Mouse (Mus musculus) cortical plate, adult 2 months (tissue): Measurements from ENCODE around the gene Naglu. TPM values are rescaled to one million over a fixed set of nuclear protein-coding genes. Genes with fewer than 3 reads are reported as not detected.
A peak's percentile ranks its signal among the peaks of the same experiment; 100 is the strongest.

Experiments used
- H3K27ac ChIP-seq: fragments of 200-500 bp; 2 replicates; pipeline ENCODE4 v1.5.1; 2012; ENCODE audit warnings: low read length, control low read depth, inconsistent platforms; ENCODE audit not compliant: insufficient read depth
- H3K4me1 ChIP-seq: fragments of 200-500 bp; 2 replicates; pipeline ENCODE4 v1.6.1; 2011; ENCODE audit warnings: low read length; ENCODE audit not compliant: control insufficient read depth, insufficient read depth
- H3K4me3 ChIP-seq: fragments of 200-500 bp; 2 replicates; pipeline ENCODE4 v1.5.1; 2011; ENCODE audit warnings: mild to moderate bottlenecking, low read length, control low read depth; ENCODE audit not compliant: insufficient read depth
- CTCF ChIP-seq: fragments of 200-500 bp; IDR thresholded peaks from 2 replicates; pipeline ENCODE4 v1.5.1; 2011; ENCODE audit warnings: mild to moderate bottlenecking, control low read depth, low read length; ENCODE audit not compliant: insufficient read depth; ENCODE audit errors: extremely low read depth
- POLR2A ChIP-seq: fragments of 200-500 bp; IDR thresholded peaks from 2 replicates; pipeline ENCODE4 v1.6.1; 2011; ENCODE audit warnings: mild to moderate bottlenecking, low read length, control low read depth; ENCODE audit not compliant: insufficient read depth; ENCODE audit errors: extremely low read depth
- polyA plus RNA-seq: library from polyadenylated mRNA; depleted of rRNA; stranded (reverse); fragments of >200 nt; gene quantifications from 2 replicates; pipeline ENCODE4 v1.2.3, GENCODE M21; 2012

The Naglu gene
- polyA plus RNA-seq, 1 experiment, result 10.3 TPM

DNA sequence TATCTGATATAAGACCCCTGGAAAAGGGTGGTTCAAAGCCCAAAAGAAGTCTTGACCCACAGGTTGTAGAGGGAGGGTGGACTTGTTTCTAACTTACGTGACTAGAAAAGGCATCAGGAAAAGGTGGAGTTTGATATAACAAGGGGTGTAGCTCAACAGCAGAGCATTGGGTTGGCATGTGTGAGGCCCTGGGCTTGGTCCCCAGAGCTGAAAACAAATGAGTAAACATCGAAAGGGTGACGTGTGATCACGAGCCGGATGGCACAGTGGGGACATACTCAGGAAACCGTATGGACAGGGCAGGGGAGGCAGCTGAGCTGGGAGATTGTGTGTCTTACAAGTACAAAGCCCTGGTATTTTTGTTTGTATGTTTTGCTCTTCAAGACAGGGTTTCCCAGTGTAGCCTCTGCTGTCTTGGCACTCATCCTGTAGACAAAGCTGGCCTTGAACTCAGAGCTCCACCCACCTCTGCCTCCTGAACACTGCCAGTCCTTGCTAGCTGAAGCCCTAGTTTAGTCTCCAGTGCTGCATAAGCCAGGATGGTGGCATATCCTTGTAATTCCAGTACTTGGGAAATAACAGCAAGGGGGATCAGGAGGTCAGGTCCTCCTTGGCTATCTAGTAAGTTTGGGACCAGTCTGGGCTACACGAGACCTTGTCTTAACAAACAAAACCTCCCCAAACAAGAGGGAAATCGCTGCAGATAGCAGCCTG lies 35.0 kb upstream of the Naglu start:
- TF ChIP-seq POLR2A, result no peak
- Histone ChIP-seq H3K27ac (0 out of 2 replicates have a peak overlapping the region, but pooled peaks have one; percentile 22), H3K4me1 (peaks cover 4% of the 10 kb centered on the region; the same call in 1 of the 2 replicates), H3K4me3 (no peak overlapping the region)

GRCm38 (mm10) chr11:101035328-101035695 lies 34.5 kb upstream of the Naglu start:
- H3K27ac ChIP-seq, result 0 out of 2 replicates have a peak overlapping the region, but pooled peaks have one; percentile 22
- H3K4me3 ChIP-seq, result no peak overlapping the region
- TF ChIP-seq POLR2A, result no peak
- no peak for TF ChIP-seq CTCF
- H3K4me1 ChIP-seq, result peaks cover 1% of the 10 kb centered on the region; the same call in 1 of the 2 replicates

GRCm38 (mm10) chr11:101037795-101038194 lies 32.0 kb upstream of the Naglu start:
- no peak overlapping the region for H3K4me3 ChIP-seq
- H3K4me1 ChIP-seq, result no peaks in the 10 kb centered on the region
- H3K27ac ChIP-seq, result no peak overlapping the region
- TF ChIP-seq CTCF, result no peak
- no peak for TF ChIP-seq POLR2A

DNA sequence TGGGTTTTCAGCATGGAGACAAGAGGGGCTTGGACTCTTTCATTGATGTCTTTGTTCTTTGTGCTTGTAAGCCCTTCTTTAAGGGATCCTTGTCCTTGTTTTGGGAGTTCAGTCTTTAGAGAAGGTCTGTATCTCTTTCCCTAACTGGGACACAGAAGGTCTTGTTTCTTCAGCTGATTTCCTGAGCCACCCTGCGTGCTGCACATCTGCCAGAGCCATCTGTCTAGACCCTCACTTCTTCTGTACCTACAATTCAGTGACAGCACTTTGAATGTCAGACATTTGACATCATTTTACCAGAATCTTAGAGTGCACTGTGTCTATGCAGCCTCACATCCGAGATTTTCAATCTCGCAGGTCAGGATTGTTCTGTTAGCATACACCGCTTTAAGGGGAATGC lies 24.0 kb upstream of the Naglu start:
- peaks cover 10% of the 10 kb centered on the region for H3K4me1 ChIP-seq
- no peak overlapping the region for H3K4me3 ChIP-seq
- no peak overlapping the region for H3K27ac ChIP-seq
- TF ChIP-seq POLR2A (no peak), CTCF (no peak)

DNA sequence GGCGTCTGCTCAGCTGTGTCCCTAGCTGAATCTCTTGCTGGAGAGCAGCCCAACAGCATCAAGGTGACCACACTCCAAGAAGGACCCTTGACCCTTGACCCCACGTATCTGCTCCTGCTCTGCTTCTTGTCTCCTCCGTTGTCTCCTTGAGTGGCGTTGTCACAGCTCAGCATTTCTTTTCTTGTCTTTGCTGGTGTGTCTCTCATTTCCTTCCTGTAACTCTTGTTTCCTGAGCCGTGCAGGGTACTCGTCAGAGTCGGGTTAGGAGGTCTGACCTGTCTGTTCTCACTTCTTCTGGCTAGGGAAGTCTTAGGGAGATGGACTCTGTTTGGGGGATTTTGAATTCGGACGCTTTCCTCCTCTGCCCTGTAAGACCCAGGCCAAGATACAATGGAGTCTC lies 23.4 kb upstream of the Naglu start:
- no peak overlapping the region for H3K27ac ChIP-seq
- no peak overlapping the region for H3K4me3 ChIP-seq
- peaks cover 12% of the 10 kb centered on the region for H3K4me1 ChIP-seq
- no peak for TF ChIP-seq CTCF
- TF ChIP-seq POLR2A, result no peak

DNA sequence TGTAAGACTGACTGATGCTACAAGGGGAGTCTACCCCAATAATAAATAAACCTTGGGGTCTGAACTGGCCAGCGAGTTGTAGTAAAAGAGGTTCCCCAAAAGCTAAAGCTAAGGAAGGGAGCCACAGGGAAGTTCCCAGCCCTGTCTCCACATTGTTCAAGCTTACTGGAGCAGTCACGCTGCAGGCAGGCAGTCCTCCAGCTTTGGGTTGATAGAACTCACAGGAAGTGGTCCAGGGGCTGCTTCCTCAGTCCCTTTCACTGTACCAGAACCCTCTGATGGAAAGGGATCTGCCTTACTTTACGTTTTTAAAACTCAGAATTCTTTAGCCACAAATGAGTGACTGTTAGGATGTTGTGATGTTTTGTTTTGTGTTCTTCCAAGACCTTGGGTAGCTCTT lies 22.3 kb upstream of the Naglu start:
- no peak for TF ChIP-seq CTCF
- TF ChIP-seq POLR2A, result no peak
- no peak overlapping the region for H3K4me3 ChIP-seq
- H3K27ac ChIP-seq, result no peak overlapping the region
- H3K4me1 ChIP-seq, result peaks cover 12% of the 10 kb centered on the region

DNA sequence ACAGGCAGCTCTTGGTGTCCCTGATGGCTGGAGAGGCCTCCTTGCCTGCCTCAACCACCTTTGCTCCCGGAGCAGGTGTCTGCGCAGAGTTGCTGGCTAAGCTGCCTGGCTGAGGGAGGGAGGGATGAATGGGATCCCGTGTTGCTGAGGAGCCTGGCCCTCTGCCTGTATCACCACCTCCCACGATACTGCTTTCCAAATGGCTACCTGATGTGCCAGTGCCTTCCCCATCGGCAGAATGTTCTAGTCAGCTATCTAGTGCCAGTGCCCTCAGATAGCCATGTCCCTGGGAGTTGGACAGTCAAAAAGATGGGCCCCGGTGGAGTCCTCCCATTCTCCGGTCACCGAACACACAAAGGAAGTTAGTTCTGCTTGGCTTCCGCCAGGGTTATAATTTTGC lies 19.5 kb upstream of the Naglu start:
- H3K27ac ChIP-seq, result 0 out of 2 replicates have a peak overlapping the region, but pooled peaks have one; percentile 1
- no peak overlapping the region for H3K4me3 ChIP-seq
- peaks cover 12% of the 10 kb centered on the region for H3K4me1 ChIP-seq
- no peak for TF ChIP-seq POLR2A
- TF ChIP-seq CTCF, result no peak

- peaks cover 12% of the 10 kb centered on the region for H3K4me1 ChIP-seq
- no peak overlapping the region for H3K4me3 ChIP-seq
- H3K27ac ChIP-seq, result 0 out of 2 replicates have a peak overlapping the region, but pooled peaks have one; percentile 1
- TF ChIP-seq CTCF (no peak), POLR2A (no peak)
Measured at GRCm38 (mm10) chr11:101051051-101051493, 18.7 kb upstream of the Naglu start.

DNA sequence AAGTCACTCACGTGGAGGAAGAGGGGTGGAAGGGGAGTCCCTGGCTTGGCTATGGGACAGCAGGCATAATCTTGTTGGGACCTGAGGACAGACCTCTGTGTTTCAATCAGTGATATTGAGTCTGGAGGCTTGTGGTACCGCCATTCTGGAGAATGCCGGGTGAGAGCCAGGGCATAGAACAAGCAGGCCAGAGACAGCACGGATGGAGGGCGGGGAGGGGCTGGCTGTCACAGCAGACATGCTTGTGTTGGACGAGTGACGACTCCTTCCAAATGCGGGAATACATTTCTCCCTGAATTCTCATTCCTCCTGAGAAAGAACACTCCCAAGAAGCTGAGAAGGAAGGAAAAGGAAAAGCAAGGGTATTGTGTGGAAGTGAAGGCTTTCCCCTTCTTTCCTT lies 18.2 kb upstream of the Naglu start:
- Histone ChIP-seq H3K4me3 (no peak overlapping the region), H3K27ac (no peak overlapping the region), H3K4me1 (peaks cover 12% of the 10 kb centered on the region)
- TF ChIP-seq POLR2A, result no peak
- TF ChIP-seq CTCF, result no peak

DNA sequence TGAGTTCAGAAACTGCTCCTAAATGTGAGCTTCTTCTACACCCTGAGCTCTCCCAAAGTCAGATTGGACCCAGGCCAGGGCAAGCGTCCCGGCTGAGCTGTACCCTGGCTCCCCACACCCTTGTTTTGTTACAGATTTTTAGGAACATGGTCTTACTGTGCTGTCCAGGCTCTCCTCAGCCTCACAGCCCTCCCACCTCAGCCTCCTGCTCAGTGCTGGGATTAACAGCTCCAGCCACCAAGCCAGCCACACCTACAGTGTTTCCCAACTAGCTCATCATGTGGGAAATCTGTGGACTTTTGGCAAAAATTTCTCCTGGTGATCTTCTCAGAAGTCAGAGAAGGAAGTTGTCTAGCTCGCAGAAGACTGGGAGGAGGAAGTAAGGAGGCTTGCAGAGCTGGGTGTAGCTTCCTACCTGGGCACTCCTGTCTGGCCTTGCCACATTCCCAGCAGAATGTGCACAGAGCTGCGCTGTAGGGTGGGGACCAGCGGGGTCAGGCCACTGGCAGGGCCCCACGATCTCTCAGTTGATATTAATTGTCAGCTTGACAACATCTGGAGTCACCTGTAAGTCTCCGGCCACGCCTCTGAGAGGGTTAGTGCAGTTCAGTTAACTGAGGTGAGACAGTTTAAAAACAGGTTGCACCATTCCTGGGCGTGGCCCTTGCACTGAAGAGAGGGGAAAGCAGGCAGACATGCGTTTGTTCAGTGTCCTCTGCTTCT lies 16.9 kb upstream of the Naglu start:
- no peak for TF ChIP-seq POLR2A
- no peak for TF ChIP-seq CTCF
- H3K4me1 ChIP-seq, result peaks cover 12% of the 10 kb centered on the region
- H3K27ac ChIP-seq, result 0 out of 2 replicates have a peak overlapping the region, but pooled peaks have one; percentile 7
- H3K4me3 ChIP-seq, result no peak overlapping the region

- Histone ChIP-seq H3K27ac (no peak overlapping the region), H3K4me1 (peaks cover 12% of the 10 kb centered on the region), H3K4me3 (no peak overlapping the region)
- no peak for TF ChIP-seq POLR2A
- TF ChIP-seq CTCF, result peak; percentile 23; the same call in 1 of the 2 replicates
Measured at GRCm38 (mm10) chr11:101053974-101054373, 15.8 kb upstream of the Naglu start.
